21 mouse cellular contexts compared by ENCODE assay signal in the genomic region with DNA sequence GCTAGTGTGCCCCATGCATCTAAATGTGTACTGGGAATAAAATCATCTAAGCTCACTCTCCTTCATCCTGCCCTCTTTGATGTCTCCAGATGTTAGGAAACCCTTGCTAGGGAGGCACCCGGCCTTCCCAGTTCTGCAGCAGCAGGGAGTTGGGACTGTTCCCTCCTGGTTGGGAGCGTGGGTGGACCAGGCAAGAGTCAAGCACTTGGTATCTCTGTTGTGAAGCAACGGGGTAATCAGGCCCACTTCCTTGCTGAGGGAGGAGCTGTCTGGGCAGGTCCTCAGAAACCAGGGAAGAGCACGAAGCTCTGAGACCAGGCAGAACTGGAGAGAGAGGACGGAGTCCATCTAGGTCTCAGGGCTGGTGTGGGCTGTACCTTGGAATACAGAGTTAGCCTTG.
"Had no signal": no experiment of that assay in that cellular context is flagged by ENCODE, and none has a peak within 500 bp of the region (broad histone marks: within the 10 kb centered on the region; RNA-seq: fewer than 3 reads in every experiment).

No protein-coding gene starts in this region.

- H3K27ac ChIP-seq: layer of hippocampus, adult 2 months; limb, embryonic 12.5 days; limb, embryonic 15.5 days; liver, embryonic 14.5 days; macrophage; midbrain, embryonic 12.5 days; midbrain, embryonic 15.5 days; neural tube, embryonic 13.5 days; stomach, embryonic 15.5 days had no signal

- H3K4me2 ChIP-seq: limb, embryonic 12.5 days; limb, embryonic 15.5 days; liver, embryonic 11.5 days; midbrain, embryonic 12.5 days; midbrain, embryonic 15.5 days; neural tube, embryonic 13.5 days; stomach, embryonic 15.5 days had no signal

- H3K36me3 ChIP-seq: limb, embryonic 12.5 days; limb, embryonic 15.5 days; midbrain, embryonic 12.5 days; midbrain, embryonic 15.5 days; neural tube, embryonic 13.5 days; stomach, embryonic 15.5 days had no signal

- H3K4me1 ChIP-seq: limb, embryonic 15.5 days; midbrain, embryonic 12.5 days; midbrain, embryonic 15.5 days; neural tube, embryonic 13.5 days; stomach, embryonic 15.5 days had no signal

- H3K4me3 ChIP-seq: layer of hippocampus, adult 2 months; limb, embryonic 12.5 days; limb, embryonic 15.5 days; midbrain, embryonic 12.5 days; midbrain, embryonic 15.5 days; neural tube, embryonic 13.5 days; stomach, embryonic 15.5 days had no signal

- DNase-seq: kidney, adult 18-20 months; kidney, adult 9 months; kidney, postnatal 14 days; layer of hippocampus, adult 9-11 months; left cerebral cortex, postnatal 4 days; liver, postnatal 0 days; right cerebral cortex, adult 18-20 months; right cerebral cortex, postnatal 14 days; right cerebral cortex, postnatal 4 days; spleen, adult 18-20 months; thymus, postnatal 25 days had no signal

- H3K27me3 ChIP-seq: limb, embryonic 15.5 days; midbrain, embryonic 12.5 days; midbrain, embryonic 15.5 days; neural tube, embryonic 13.5 days; stomach, embryonic 15.5 days had no signal

- H3K9me3 ChIP-seq: limb, embryonic 12.5 days; limb, embryonic 15.5 days; midbrain, embryonic 12.5 days; midbrain, embryonic 15.5 days; neural tube, embryonic 13.5 days; stomach, embryonic 15.5 days had no signal
